Mouse (Mus musculus): ENCODE measurements around the gene Mcm6. TPM values are rescaled to one million over a fixed set of nuclear protein-coding genes. Genes with fewer than 3 reads are reported as not detected.
"Not testable (repeated sequence)": the region's sequence is repeated elsewhere in the genome, so short reads cannot be mapped to it uniquely, and the experiment has no call there.

The Mcm6 gene
- polyA plus RNA-seq, 1 experiment from 2014 or later: 308 TPM

GRCm38 (mm10) chr1:128324776-128325175 lies 34.7 kb downstream of the Mcm6 start:
- Histone ChIP-seq H3K9me3 (no peaks in the 10 kb centered on the region), H3K4me3 (no peak overlapping the region), H3K4me1 (no peaks in the 10 kb centered on the region), H3K27me3 (replicated peaks; ENCODE audit: low read depth, poor library complexity, severe bottlenecking) (no peaks in the 10 kb centered on the region), H3K27ac (replicated peaks) (no peak overlapping the region), H3K36me3 (replicated peaks) (peaks cover 64% of the 10 kb centered on the region)
- no peak for DNase-seq (ENCODE audit: low spot score)
- 84% methylated on average over 2 of the region's 2 CpGs for WGBS

DNA sequence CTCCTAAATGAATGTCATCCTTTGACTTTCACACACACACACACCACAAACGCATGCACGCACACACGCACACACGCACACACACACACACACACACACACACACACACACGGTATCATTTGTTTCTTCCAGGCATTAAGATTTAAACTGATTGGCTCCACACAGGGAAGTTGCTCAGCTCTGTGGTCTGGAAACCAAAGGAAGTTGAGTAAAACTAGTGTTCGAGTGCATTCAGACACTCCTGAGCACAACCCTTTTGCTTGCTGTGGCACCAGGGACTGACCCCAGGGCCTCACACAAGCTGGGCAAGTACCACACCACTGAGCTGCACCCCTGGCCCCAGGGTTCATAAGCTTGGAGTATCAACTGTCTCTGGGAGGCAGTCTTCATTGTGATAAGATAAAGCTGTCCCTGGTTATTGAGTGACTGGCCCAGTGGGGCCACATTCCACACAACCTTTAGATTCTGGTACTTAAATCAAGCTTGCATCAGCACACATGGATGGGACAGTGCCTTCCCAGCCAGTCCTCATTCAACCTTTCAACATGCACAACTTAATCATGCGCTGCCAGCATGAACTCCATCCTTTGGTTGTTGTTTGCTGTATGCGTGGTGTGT lies 36.3 kb downstream of the Mcm6 start:
- DNase-seq (ENCODE audit: low spot score): no peak
- Histone ChIP-seq H3K27me3 (replicated peaks; ENCODE audit: low read depth, poor library complexity, severe bottlenecking) (no peaks in the 10 kb centered on the region), H3K9me3 (no peaks in the 10 kb centered on the region), H3K27ac (replicated peaks) (no peak overlapping the region), H3K4me1 (no peaks in the 10 kb centered on the region), H3K4me3 (no peak overlapping the region), H3K36me3 (replicated peaks) (peaks cover 48% of the 10 kb centered on the region)
- 86% methylated on average over 8 of the region's 8 CpGs for WGBS

GRCm38 (mm10) chr1:128319266-128319665 lies 40.2 kb downstream of the Mcm6 start:
- not testable (repeated sequence) for DNase-seq (ENCODE audit: low spot score)
- 85% methylated on average over 6 of the region's 6 CpGs for WGBS

GRCm38 (mm10) chr1:128314665-128315064 lies 44.8 kb downstream of the Mcm6 start:
- Histone ChIP-seq H3K9me3 (no peaks in the 10 kb centered on the region), H3K27ac (replicated peaks) (no peak overlapping the region), H3K27me3 (replicated peaks; ENCODE audit: low read depth, poor library complexity, severe bottlenecking) (no peaks in the 10 kb centered on the region), H3K4me1 (no peaks in the 10 kb centered on the region), H3K4me3 (no peak overlapping the region), H3K36me3 (replicated peaks) (peaks cover 5% of the 10 kb centered on the region; the same call in 1 of the 2 replicates)
- no peak for DNase-seq (ENCODE audit: low spot score)
- 69% methylated on average over 4 of the region's 4 CpGs for WGBS

More at GRCm38 (mm10) chr1:128319266-128319665, 40.2 kb downstream of the Mcm6 start:
- not testable (repeated sequence) for H3K27ac ChIP-seq (replicated peaks); H3K4me1 ChIP-seq; H3K27me3 ChIP-seq (replicated peaks; ENCODE audit: low read depth, poor library complexity, severe bottlenecking); H3K9me3 ChIP-seq; H3K4me3 ChIP-seq
- peaks cover 18% of the 10 kb centered on the region for H3K36me3 ChIP-seq (replicated peaks)

DNA sequence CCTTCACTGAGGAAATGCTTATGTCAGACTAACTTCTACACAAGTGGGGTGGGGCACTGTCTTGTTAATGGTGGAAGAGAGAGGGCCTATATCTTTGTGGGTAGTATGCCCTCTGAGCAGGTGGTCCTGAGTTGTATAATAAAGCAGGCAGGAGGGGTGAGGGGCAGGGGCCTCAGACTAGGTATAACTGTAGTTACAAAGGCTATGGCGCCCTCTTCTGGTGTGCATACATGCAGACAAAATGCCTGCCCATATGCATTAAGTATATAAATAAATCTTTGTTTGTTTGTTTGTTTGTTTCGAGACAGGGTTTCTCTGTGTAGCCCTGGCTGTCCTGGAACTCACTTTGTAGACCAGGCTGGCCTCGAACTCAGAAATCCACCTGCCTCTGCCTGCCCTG lies 50.4 kb downstream of the Mcm6 start:
- no peak for DNase-seq (ENCODE audit: low spot score)
- Histone ChIP-seq H3K27me3 (replicated peaks; ENCODE audit: low read depth, poor library complexity, severe bottlenecking) (no peaks in the 10 kb centered on the region), H3K4me1 (no peaks in the 10 kb centered on the region), H3K27ac (replicated peaks) (no peak overlapping the region), H3K4me3 (no peak overlapping the region), H3K36me3 (replicated peaks) (peaks cover 15% of the 10 kb centered on the region), H3K9me3 (no peaks in the 10 kb centered on the region)
- 78% methylated on average over 3 of the region's 3 CpGs for WGBS

DNA sequence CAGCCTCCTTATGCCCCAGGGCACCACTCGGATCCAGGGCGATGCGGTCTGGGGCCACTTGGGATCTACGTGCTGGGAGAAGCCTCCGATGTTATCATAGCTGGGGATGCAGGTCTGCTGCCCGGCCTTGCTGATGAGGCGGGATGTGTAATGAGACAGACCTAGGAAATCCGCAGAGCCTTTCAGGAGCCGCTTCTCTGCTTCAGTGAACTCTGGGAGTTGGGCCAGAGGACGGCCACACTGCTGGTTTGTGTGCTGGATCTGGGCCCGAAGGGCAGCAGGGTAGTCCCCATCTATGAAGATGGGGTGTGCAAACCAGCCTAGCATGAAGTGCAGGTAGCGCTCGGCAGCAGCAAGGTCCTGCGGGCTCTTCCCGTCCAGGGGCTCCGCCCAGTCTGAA lies 55.6 kb downstream of the Mcm6 start:
- H3K9me3 ChIP-seq: no peaks in the 10 kb centered on the region
- H3K4me1 ChIP-seq: no peaks in the 10 kb centered on the region
- WGBS: 93% methylated on average over 16 of the region's 16 CpGs
- DNase-seq (ENCODE audit: low spot score): no peak
- H3K4me3 ChIP-seq: no peak overlapping the region
- no peaks in the 10 kb centered on the region for H3K27me3 ChIP-seq (replicated peaks; ENCODE audit: low read depth, poor library complexity, severe bottlenecking)
- H3K36me3 ChIP-seq (replicated peaks): peaks cover 31% of the 10 kb centered on the region
- H3K27ac ChIP-seq (replicated peaks): no peak overlapping the region

DNA sequence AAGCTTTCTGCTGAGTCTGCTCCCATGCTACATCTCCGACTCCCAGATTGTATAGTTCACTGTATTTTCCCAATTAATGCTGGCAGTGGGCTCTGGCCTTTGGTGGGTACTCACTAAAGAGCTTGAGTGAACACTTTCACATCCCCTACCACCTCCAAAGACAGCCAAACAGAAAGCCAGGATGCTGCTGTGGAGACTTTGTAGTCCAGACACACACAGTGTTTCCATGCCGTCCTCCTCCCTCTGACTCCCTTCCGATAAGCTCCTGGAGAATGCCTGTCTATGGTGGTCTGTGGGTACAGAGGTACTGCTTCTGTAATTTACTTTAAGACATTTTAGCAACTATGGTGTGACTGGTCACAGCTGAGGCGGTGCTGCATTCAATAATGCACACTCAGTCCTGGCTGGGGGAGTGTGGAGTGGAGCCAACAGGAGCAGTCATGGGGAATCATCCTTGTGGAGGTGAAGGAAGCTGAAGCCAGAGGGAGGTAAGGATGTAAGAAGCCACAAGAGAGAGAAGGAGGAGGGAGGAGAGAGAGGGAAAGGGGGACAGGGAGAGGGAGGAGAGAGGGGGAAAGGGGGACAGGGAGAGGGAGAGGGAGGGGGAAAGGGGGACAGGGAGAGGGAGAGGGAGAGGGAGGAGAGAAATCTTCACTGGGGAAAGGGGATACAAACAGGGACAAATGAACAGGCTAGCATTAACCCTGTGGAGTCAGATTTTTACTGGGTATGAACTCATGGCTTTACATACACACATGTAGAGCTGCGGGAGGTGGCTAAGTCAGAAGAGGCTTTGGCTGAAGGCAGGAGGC lies 63.5 kb downstream of the Mcm6 start:
- Histone ChIP-seq H3K27me3 (replicated peaks; ENCODE audit: low read depth, poor library complexity, severe bottlenecking) (no peaks in the 10 kb centered on the region), H3K4me1 (0 out of 2 replicates have a peak, but pooled peaks cover 5% of the 10 kb centered on the region), H3K9me3 (no peaks in the 10 kb centered on the region), H3K4me3 (no peak overlapping the region), H3K36me3 (replicated peaks) (peaks cover 4% of the 10 kb centered on the region), H3K27ac (replicated peaks) (no peak overlapping the region)
- DNase-seq (ENCODE audit: low spot score): no peak
- 77% methylated on average over 5 of the region's 5 CpGs for WGBS

GRCm38 (mm10) chr1:128295296-128295695 lies 64.2 kb downstream of the Mcm6 start:
- no peaks in the 10 kb centered on the region for H3K36me3 ChIP-seq (replicated peaks)
- no peaks in the 10 kb centered on the region for H3K27me3 ChIP-seq (replicated peaks; ENCODE audit: low read depth, poor library complexity, severe bottlenecking)
- 80% methylated on average over 8 of the region's 8 CpGs for WGBS
- H3K4me3 ChIP-seq: no peak overlapping the region
- H3K4me1 ChIP-seq: 0 out of 2 replicates have a peak, but pooled peaks cover 5% of the 10 kb centered on the region
- no peak overlapping the region for H3K27ac ChIP-seq (replicated peaks)
- DNase-seq (ENCODE audit: low spot score): no peak
- H3K9me3 ChIP-seq: no peaks in the 10 kb centered on the region

DNA sequence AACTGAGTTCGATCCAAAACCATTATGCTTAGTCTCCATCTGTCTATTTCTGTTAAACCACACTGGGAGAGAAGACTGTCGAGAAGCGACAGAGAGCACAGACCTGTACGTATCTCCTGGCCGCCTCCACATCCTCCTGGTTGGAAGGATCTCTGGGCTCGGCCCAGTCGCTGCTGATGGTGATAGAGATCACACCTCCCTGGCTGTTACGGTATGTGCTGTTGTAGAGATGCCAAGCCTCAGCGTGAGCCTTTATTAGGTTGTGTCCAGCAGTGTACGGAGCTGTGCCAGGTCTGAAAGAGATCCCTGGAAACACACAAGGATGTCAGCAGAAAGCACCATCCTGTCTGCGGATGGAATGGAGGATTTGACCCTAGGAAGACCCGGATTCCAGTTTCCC lies 65.9 kb downstream of the Mcm6 start:
- DNase-seq (ENCODE audit: low spot score): no peak
- Histone ChIP-seq H3K9me3 (no peaks in the 10 kb centered on the region), H3K4me1 (0 out of 2 replicates have a peak, but pooled peaks cover 5% of the 10 kb centered on the region), H3K4me3 (no peak overlapping the region), H3K27me3 (replicated peaks; ENCODE audit: low read depth, poor library complexity, severe bottlenecking) (no peaks in the 10 kb centered on the region), H3K36me3 (replicated peaks) (peaks cover 6% of the 10 kb centered on the region), H3K27ac (replicated peaks) (no peak overlapping the region)
- WGBS: 92% methylated on average over 12 of the region's 12 CpGs

- Histone ChIP-seq H3K4me1 (no peaks in the 10 kb centered on the region), H3K4me3 (no peak overlapping the region), H3K27me3 (replicated peaks; ENCODE audit: low read depth, poor library complexity, severe bottlenecking) (no peaks in the 10 kb centered on the region), H3K27ac (replicated peaks) (no peak overlapping the region), H3K36me3 (replicated peaks) (peaks cover 31% of the 10 kb centered on the region), H3K9me3 (no peaks in the 10 kb centered on the region)
- DNase-seq (ENCODE audit: low spot score): no peak
- WGBS: 89% methylated on average over 5 of the region's 5 CpGs
Measured at GRCm38 (mm10) chr1:128290295-128290694, 69.2 kb downstream of the Mcm6 start.

GRCm38 (mm10) chr1:128285136-128285535 lies 74.3 kb downstream of the Mcm6 start:
- no peak for DNase-seq (ENCODE audit: low spot score)
- H3K9me3 ChIP-seq: 0 out of 2 replicates have a peak, but pooled peaks cover 2% of the 10 kb centered on the region
- no peaks in the 10 kb centered on the region for H3K27me3 ChIP-seq (replicated peaks; ENCODE audit: low read depth, poor library complexity, severe bottlenecking)
- peaks cover 73% of the 10 kb centered on the region for H3K36me3 ChIP-seq (replicated peaks)
- H3K4me3 ChIP-seq: no peak overlapping the region
- H3K4me1 ChIP-seq: no peaks in the 10 kb centered on the region
- WGBS: 90% methylated on average over 9 of the region's 9 CpGs
- H3K27ac ChIP-seq (replicated peaks): no peak overlapping the region

- no peak for DNase-seq (ENCODE audit: low spot score)
- Histone ChIP-seq H3K4me1 (no peaks in the 10 kb centered on the region), H3K36me3 (replicated peaks) (peaks cover 82% of the 10 kb centered on the region), H3K9me3 (0 out of 2 replicates have a peak, but pooled peaks cover 2% of the 10 kb centered on the region), H3K27ac (replicated peaks) (no peak overlapping the region), H3K4me3 (no peak overlapping the region), H3K27me3 (replicated peaks; ENCODE audit: low read depth, poor library complexity, severe bottlenecking) (no peaks in the 10 kb centered on the region)
- WGBS: 91% methylated on average over 8 of the region's 8 CpGs
Measured at GRCm38 (mm10) chr1:128284157-128284690, 75.2 kb downstream of the Mcm6 start.

DNA sequence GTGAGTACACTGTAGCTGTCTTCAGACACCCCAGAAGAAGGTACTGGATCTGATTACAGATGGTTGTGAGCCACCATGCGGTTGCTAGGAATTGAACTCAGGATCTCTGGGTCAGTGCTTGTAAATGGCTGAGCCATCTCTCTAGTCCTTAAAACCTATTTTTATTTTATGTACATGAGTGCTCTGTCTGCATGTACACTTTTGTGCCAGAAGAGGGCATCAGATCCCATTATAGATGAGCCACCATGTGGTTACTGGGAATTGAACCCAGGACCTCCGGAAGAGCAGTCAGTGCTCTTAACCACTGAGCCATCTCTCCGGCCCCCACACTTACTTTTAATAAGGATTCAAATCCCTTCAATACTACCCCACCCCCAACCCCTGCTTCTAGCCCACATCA lies 76.5 kb downstream of the Mcm6 start:
- no peak overlapping the region for H3K27ac ChIP-seq (replicated peaks)
- 0 out of 2 replicates have a peak, but pooled peaks cover 2% of the 10 kb centered on the region for H3K9me3 ChIP-seq
- 94% methylated on average over 3 of the region's 3 CpGs for WGBS
- no peaks in the 10 kb centered on the region for H3K27me3 ChIP-seq (replicated peaks; ENCODE audit: low read depth, poor library complexity, severe bottlenecking)
- no peaks in the 10 kb centered on the region for H3K4me1 ChIP-seq
- peaks cover 83% of the 10 kb centered on the region for H3K36me3 ChIP-seq (replicated peaks)
- no peak overlapping the region for H3K4me3 ChIP-seq
- no peak for DNase-seq (ENCODE audit: low spot score)
